Mouse (Mus musculus): ENCODE measurements around the gene Gpatch4. TPM values are rescaled to one million over a fixed set of nuclear protein-coding genes. Genes with fewer than 3 reads are reported as not detected.

Gpatch4 gene
- polyA plus RNA-seq (2015; fragmentation: Nextera tagmentation; extraction: Ambion mirVana) = 8.0 and 10.8 TPM in 2 replicates

GRCm38 (mm10) chr3:88042661-88043421 lies at the start of gene Gpatch4:
Gpatch4 (plus strand) TSS chr3:88043108.
- peak within 1 kb of the TSS; percentile 57; the same call in 1 of the 2 replicates for H3K27ac ChIP-seq (ENCODE audit: low read length)
- WGBS = 8% methylated on average over 36 of the region's 36 CpGs
- H3K36me3 ChIP-seq (ENCODE audit: insufficient read depth, low read length) = no peaks in the 10 kb centered on the region; the same call in 1 of the 2 replicates
- H3K4me3 ChIP-seq (ENCODE audit: low read depth, low read length) = peak within 1 kb of the TSS; percentile 67
- DNase-seq (ENCODE audit: low spot score) (peak; percentile 96), ATAC-seq (peak; percentile 96)
- H3K4me1 ChIP-seq (ENCODE audit: insufficient read depth, low read depth, low read length) = peaks cover 8% of the 10 kb centered on the region
- TF ChIP-seq EP300 (IDR thresholded peaks at IDR 0.05) = 0 out of 2 replicates have a peak, but pooled peaks have one; percentile 15
- no peak for TF ChIP-seq CTCF (IDR thresholded peaks at IDR 0.05)
- peak within 1 kb of the TSS; percentile 36 for H3K9ac ChIP-seq (replicated peaks; ENCODE audit: low read depth)
- peak within 1 kb of the TSS; percentile 80 for H3K4me2 ChIP-seq (replicated peaks; ENCODE audit: low read depth, low read length)
- H3K9me3 ChIP-seq (ENCODE audit: low read length) = no peaks in the 10 kb centered on the region
- no peaks in the 10 kb centered on the region for H3K27me3 ChIP-seq (replicated peaks; ENCODE audit: insufficient read depth, low read length)

DNA sequence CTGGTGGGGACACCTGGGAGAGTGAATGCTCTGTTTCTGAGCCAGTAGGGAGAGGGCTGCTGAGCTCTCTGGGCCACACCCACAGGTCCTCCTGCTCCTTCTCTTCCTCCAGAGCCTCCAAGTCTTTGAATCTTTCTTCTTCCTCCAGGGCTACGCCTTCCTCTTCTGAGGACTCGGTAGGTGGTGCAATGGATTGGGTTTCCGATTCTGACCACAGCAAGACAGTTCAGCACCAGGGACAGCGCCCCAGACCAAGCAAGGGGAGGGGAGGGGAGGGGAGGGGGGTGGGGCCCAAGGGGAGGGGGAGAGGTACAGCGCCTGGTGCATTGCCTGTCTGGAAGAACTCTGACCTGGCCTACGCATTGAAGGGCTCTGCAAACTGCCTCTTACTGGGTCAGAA lies 49.5 kb upstream of the Gpatch4 start:
- WGBS = 0% methylated on average over 5 of the region's 6 CpGs
- H3K4me2 ChIP-seq (replicated peaks; ENCODE audit: low read depth, low read length) = no peak overlapping the region
- H3K27me3 ChIP-seq (replicated peaks; ENCODE audit: insufficient read depth, low read length) = peaks cover 50% of the 10 kb centered on the region
- no peak overlapping the region for H3K27ac ChIP-seq (ENCODE audit: low read length)
- H3K4me1 ChIP-seq (ENCODE audit: insufficient read depth, low read depth, low read length) = peaks cover 5% of the 10 kb centered on the region; the same call in 1 of the 2 replicates
- no peaks in the 10 kb centered on the region for H3K9me3 ChIP-seq (ENCODE audit: low read length)
- no peak overlapping the region for H3K4me3 ChIP-seq (ENCODE audit: low read depth, low read length)
- ATAC-seq (no peak), DNase-seq (ENCODE audit: low spot score) (no peak)
- H3K9ac ChIP-seq (replicated peaks; ENCODE audit: low read depth) = no peak overlapping the region
- TF ChIP-seq CTCF (IDR thresholded peaks at IDR 0.05) = no peak
- TF ChIP-seq EP300 (IDR thresholded peaks at IDR 0.05) = no peak
- H3K36me3 ChIP-seq (ENCODE audit: insufficient read depth, low read length) = no peaks in the 10 kb centered on the region

- Histone ChIP-seq H3K4me1 (ENCODE audit: insufficient read depth, low read depth, low read length) (peaks cover 9% of the 10 kb centered on the region), H3K27me3 (replicated peaks; ENCODE audit: insufficient read depth, low read length) (peaks cover 61% of the 10 kb centered on the region), H3K9ac (replicated peaks; ENCODE audit: low read depth) (no peak overlapping the region), H3K4me2 (replicated peaks; ENCODE audit: low read depth, low read length) (no peak overlapping the region), H3K4me3 (ENCODE audit: low read depth, low read length) (no peak overlapping the region), H3K36me3 (ENCODE audit: insufficient read depth, low read length) (no peaks in the 10 kb centered on the region), H3K27ac (ENCODE audit: low read length) (no peak overlapping the region), H3K9me3 (ENCODE audit: low read length) (no peaks in the 10 kb centered on the region)
- ATAC-seq = peak; percentile 42
- 28% methylated on average over 11 of the region's 11 CpGs for WGBS
- TF ChIP-seq CTCF (IDR thresholded peaks at IDR 0.05) (no peak), EP300 (IDR thresholded peaks at IDR 0.05) (no peak)
- no peak for DNase-seq (ENCODE audit: low spot score)
These were observed 47.6 kb upstream of the Gpatch4 start for GRCm38 (mm10) chr3:87995331-87995730.

- H3K27me3 ChIP-seq (replicated peaks; ENCODE audit: insufficient read depth, low read length) = peaks cover 62% of the 10 kb centered on the region
- no peak for ATAC-seq
- WGBS = 5% methylated on average over 14 of the region's 15 CpGs
These were observed 46.5 kb upstream of the Gpatch4 start for GRCm38 (mm10) chr3:87996401-87996800.

DNA sequence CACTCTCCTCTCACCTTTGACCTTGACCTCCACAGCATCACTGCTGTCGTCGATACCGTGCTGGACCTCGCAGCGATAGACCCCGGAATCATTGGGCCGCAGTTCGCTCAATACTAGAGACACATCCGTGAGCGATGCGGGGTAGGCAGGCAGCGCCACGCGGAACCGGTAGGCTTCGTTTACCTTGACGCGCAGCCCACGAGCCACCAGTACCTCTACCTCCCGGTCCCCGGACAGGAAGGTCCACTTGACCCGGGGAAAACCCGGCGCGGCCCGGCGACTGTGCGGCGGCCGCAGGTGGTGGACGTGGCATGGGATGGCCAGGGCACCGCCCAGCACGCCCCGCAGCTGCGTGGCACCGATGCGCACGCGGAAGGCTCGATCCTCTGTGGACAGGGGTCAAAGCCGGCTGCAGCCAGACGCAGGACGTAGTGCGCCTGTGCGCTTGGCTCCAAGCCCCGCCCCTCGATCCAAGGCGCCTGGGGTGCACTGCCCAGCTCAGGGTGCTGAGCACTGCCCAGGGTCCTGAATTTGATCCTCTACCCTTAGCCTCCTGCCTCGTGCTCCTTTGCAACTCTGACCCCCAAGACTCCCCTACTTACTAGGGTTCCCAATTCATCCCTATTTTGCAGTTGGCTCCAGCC lies 45.8 kb upstream of the Gpatch4 start:
- TF ChIP-seq EP300 (IDR thresholded peaks at IDR 0.05) (no peak), CTCF (IDR thresholded peaks at IDR 0.05) (no peak)
- ATAC-seq = peak; percentile 28
- H3K27me3 ChIP-seq (replicated peaks; ENCODE audit: insufficient read depth, low read length) = peaks cover 62% of the 10 kb centered on the region
- 2% methylated on average over 44 of the region's 49 CpGs for WGBS
- H3K4me1 ChIP-seq (ENCODE audit: insufficient read depth, low read depth, low read length) = peaks cover 13% of the 10 kb centered on the region
- H3K9ac ChIP-seq (replicated peaks; ENCODE audit: low read depth) = no peak overlapping the region
- no peak for DNase-seq (ENCODE audit: low spot score)
- peak overlapping the region; percentile 17; the same call in 1 of the 2 replicates for H3K4me3 ChIP-seq (ENCODE audit: low read depth, low read length)
- peak overlapping the region; percentile 44 for H3K4me2 ChIP-seq (replicated peaks; ENCODE audit: low read depth, low read length)
- no peaks in the 10 kb centered on the region for H3K36me3 ChIP-seq (ENCODE audit: insufficient read depth, low read length)
- H3K27ac ChIP-seq (ENCODE audit: low read length) = no peak overlapping the region
- H3K9me3 ChIP-seq (ENCODE audit: low read length) = no peaks in the 10 kb centered on the region

More at GRCm38 (mm10) chr3:87996401-87996800, 46.5 kb upstream of the Gpatch4 start:
- no peaks in the 10 kb centered on the region for H3K36me3 ChIP-seq (ENCODE audit: insufficient read depth, low read length)
- no peak overlapping the region for H3K9ac ChIP-seq (replicated peaks; ENCODE audit: low read depth)
- no peak for DNase-seq (ENCODE audit: low spot score)
- no peak overlapping the region for H3K4me3 ChIP-seq (ENCODE audit: low read depth, low read length)
- H3K9me3 ChIP-seq (ENCODE audit: low read length) = no peaks in the 10 kb centered on the region
- H3K4me1 ChIP-seq (ENCODE audit: insufficient read depth, low read depth, low read length) = peaks cover 9% of the 10 kb centered on the region
- no peak overlapping the region for H3K27ac ChIP-seq (ENCODE audit: low read length)
- TF ChIP-seq EP300 (IDR thresholded peaks at IDR 0.05) (no peak), CTCF (IDR thresholded peaks at IDR 0.05) (no peak)
- no peak overlapping the region for H3K4me2 ChIP-seq (replicated peaks; ENCODE audit: low read depth, low read length)

DNA sequence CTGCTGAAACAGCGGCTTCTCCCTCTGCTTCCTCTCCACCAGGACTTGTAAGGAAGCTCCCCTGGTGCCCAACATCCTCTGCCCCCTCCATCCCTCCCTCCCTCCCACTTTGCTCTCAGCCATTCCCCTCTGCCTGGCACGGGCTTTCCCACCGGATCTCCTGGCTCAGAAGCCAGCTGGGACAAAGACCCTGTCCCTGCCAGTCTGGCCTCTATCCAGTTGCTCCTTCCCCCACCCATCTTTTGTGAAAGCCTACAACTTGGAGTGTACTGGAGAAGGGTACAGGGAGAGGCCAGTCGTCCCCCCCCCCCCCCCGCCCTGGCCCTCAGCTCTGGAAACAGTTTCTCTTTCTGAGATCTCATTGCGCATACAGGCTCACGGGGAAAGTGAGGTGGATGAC lies 44.2 kb upstream of the Gpatch4 start:
- Histone ChIP-seq H3K27me3 (replicated peaks; ENCODE audit: insufficient read depth, low read length) (peaks cover 58% of the 10 kb centered on the region), H3K36me3 (ENCODE audit: insufficient read depth, low read length) (no peaks in the 10 kb centered on the region), H3K4me3 (ENCODE audit: low read depth, low read length) (no peak overlapping the region), H3K4me1 (ENCODE audit: insufficient read depth, low read depth, low read length) (peaks cover 16% of the 10 kb centered on the region), H3K9ac (replicated peaks; ENCODE audit: low read depth) (no peak overlapping the region), H3K4me2 (replicated peaks; ENCODE audit: low read depth, low read length) (no peak overlapping the region), H3K27ac (ENCODE audit: low read length) (no peak overlapping the region), H3K9me3 (ENCODE audit: low read length) (no peaks in the 10 kb centered on the region)
- WGBS = 4% methylated on average over 6 of the region's 7 CpGs
- no peak for TF ChIP-seq CTCF (IDR thresholded peaks at IDR 0.05)
- TF ChIP-seq EP300 (IDR thresholded peaks at IDR 0.05) = no peak
- ATAC-seq = no peak
- no peak for DNase-seq (ENCODE audit: low spot score)

Measured in lung, postnatal 0 days (tissue).